Mouse (Mus musculus): ENCODE measurements around the gene Vmn1r199.

- TF ChIP-seq CTCF (IDR thresholded peaks at IDR 0.05; ENCODE audit: low read depth) (no peak), EP300 (optimal IDR thresholded peaks at IDR 0.05) (no peak)
Measured at GRCm38 (mm10) chr13:22335565-22335964, 44.1 kb upstream of the Vmn1r199 start.
